Mouse (Mus musculus) midbrain, embryonic 13.5 days (tissue): ENCODE data around the gene 3110021N24Rik. TPM values are rescaled to one million over a fixed set of nuclear protein-coding genes. Genes with fewer than 3 reads are reported as not detected.
"Not testable (repeated sequence)": the region's sequence is repeated elsewhere in the genome, so short reads cannot be mapped to it uniquely, and the experiment has no call there.

Source experiments
- ATAC-seq: fragments of 200-750 bp; cut with Nextera tagmentation; 2 replicates; pipeline ENCODE4 v1.8.0; 2017; ENCODE audit warnings: mild to moderate bottlenecking, moderate TSS enrichment, moderate library complexity
- H3K27ac ChIP-seq: fragments of 300-500 bp; sonication (generic); 2 replicates; pipeline ENCODE4 v1.5.1; 2015; ENCODE audit warnings: inconsistent platforms, mild to moderate bottlenecking, moderate library complexity
- H3K27me3 ChIP-seq: fragments of 300-500 bp; sonication (generic); 2 replicates; pipeline ENCODE4 v1.6.1; 2015; ENCODE audit warnings: mild to moderate bottlenecking, inconsistent platforms
- H3K36me3 ChIP-seq: fragments of 300-500 bp; sonication (generic); 2 replicates; pipeline ENCODE4 v1.6.1; 2015; ENCODE audit warnings: mild to moderate bottlenecking, inconsistent platforms
- H3K4me1 ChIP-seq: fragments of 300-500 bp; sonication (generic); replicated peaks from 2 replicates; pipeline ENCODE4 v1.6.1; 2015; ENCODE audit warnings: inconsistent platforms
- H3K4me2 ChIP-seq: fragments of 300-500 bp; sonication (generic); replicated peaks from 2 replicates; pipeline ENCODE4 v1.6.1; 2015; ENCODE audit warnings: moderate library complexity, mild to moderate bottlenecking, inconsistent platforms
- H3K4me3 ChIP-seq: fragments of 300-500 bp; sonication (generic); replicated peaks from 2 replicates; pipeline ENCODE4 v1.5.1; 2015; ENCODE audit warnings: mild to moderate bottlenecking, inconsistent platforms
- H3K9ac ChIP-seq: fragments of 300-500 bp; sonication (generic); replicated peaks from 2 replicates; pipeline ENCODE4 v1.6.1; 2015; ENCODE audit warnings: mild to moderate bottlenecking, inconsistent platforms
- H3K9me3 ChIP-seq: fragments of 300-500 bp; sonication (generic); 2 replicates; pipeline ENCODE4 v1.6.1; 2016; ENCODE audit warnings: mild to moderate bottlenecking, inconsistent platforms
- WGBS: fragments of 180-500 bp; shearing (Covaris S2); methylation state at CpG from one replicate; pipeline ENCODE4 v1.1.7; 2015; 5-methylcytosine and 5-hydroxymethylcytosine counted together
- polyA plus RNA-seq: library from polyadenylated mRNA; unstranded; fragments of >200 nt; fragmentation: Nextera tagmentation; extraction: Ambion mirVana; gene quantifications from 2 replicates; pipeline ENCODE4 v1.2.1, GENCODE M21; 2015

Gene 3110021N24Rik
- polyA plus RNA-seq: 1.2 and 1.7 TPM in 2 replicates

DNA sequence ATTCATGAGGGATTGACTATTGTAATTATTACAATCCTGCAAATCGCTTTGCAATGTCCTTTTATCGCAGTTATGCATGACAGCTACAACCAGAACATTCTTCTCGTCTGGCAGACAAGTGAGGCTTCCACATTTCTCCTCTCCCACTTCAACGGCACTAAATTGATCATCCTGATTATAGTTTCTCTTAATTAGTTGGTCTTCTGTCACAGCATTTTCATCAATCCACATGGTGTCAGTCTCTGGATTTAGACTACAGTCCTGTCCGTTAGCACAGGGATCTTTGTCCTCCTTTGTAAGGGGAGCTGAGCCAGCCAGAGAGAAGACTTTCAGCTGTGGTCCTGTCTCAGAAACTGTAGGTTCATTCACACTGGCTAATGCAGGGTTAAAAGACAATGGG, at the start of gene 3110021N24Rik:
Gene 3110021N24Rik (plus strand): TSS at position 301 of the 400 bp plus-strand sequence.
- peaks cover 18% of the 10 kb centered on the region for H3K36me3 ChIP-seq
- WGBS: 86% methylated on average over 5 of the region's 5 CpGs
- no peak within 1 kb of the TSS for H3K9ac ChIP-seq
- no peak within 1 kb of the TSS for H3K4me3 ChIP-seq
- no peak for ATAC-seq
- no peaks in the 10 kb centered on the region for H3K4me1 ChIP-seq
- H3K27me3 ChIP-seq: no peaks in the 10 kb centered on the region
- H3K27ac ChIP-seq: no peak within 1 kb of the TSS
- no peaks in the 10 kb centered on the region for H3K9me3 ChIP-seq
- H3K4me2 ChIP-seq: no peak within 1 kb of the TSS

- Histone ChIP-seq H3K9ac (no peak overlapping the region), H3K4me1 (no peaks in the 10 kb centered on the region), H3K36me3 (peaks cover 29% of the 10 kb centered on the region; the same call in 1 of the 2 replicates), H3K4me2 (no peak overlapping the region), H3K9me3 (no peaks in the 10 kb centered on the region), H3K27me3 (no peaks in the 10 kb centered on the region), H3K27ac (no peak overlapping the region), H3K4me3 (no peak overlapping the region)
- ATAC-seq: no peak
- 55% methylated on average over 3 of the region's 3 CpGs for WGBS
These were observed 33.3 kb upstream of the 3110021N24Rik start for GRCm38 (mm10) chr4:108686156-108686555.

GRCm38 (mm10) chr4:108687098-108687497, 32.4 kb upstream of the 3110021N24Rik start:
- 86% methylated on average over 6 of the region's 7 CpGs for WGBS
- ATAC-seq, H3K4me3 ChIP-seq, H3K4me1 ChIP-seq, H3K27ac ChIP-seq, H3K27me3 ChIP-seq, H3K4me2 ChIP-seq, H3K9me3 ChIP-seq, H3K9ac ChIP-seq: not testable (repeated sequence)
- peaks cover 33% of the 10 kb centered on the region for H3K36me3 ChIP-seq

- Histone ChIP-seq H3K4me3 (no peak overlapping the region), H3K27ac (no peak overlapping the region), H3K4me2 (no peak overlapping the region), H3K4me1 (no peaks in the 10 kb centered on the region), H3K9ac (no peak overlapping the region), H3K27me3 (no peaks in the 10 kb centered on the region), H3K36me3 (peaks cover 35% of the 10 kb centered on the region), H3K9me3 (no peaks in the 10 kb centered on the region)
- WGBS: 93% methylated on average over 3 of the region's 3 CpGs
- no peak for ATAC-seq
These were observed 29.0 kb upstream of the 3110021N24Rik start for GRCm38 (mm10) chr4:108690479-108690878.

GRCm38 (mm10) chr4:108691469-108691868, 28.0 kb upstream of the 3110021N24Rik start:
- Histone ChIP-seq H3K4me3 (no peak overlapping the region), H3K27me3 (no peaks in the 10 kb centered on the region), H3K4me1 (no peaks in the 10 kb centered on the region), H3K27ac (no peak overlapping the region), H3K9ac (no peak overlapping the region), H3K4me2 (no peak overlapping the region), H3K36me3 (peaks cover 30% of the 10 kb centered on the region), H3K9me3 (no peaks in the 10 kb centered on the region)
- no peak for ATAC-seq

- ATAC-seq: no peak
- no peak overlapping the region for H3K4me2 ChIP-seq
- H3K27me3 ChIP-seq: no peaks in the 10 kb centered on the region
- H3K9ac ChIP-seq: no peak overlapping the region
- H3K27ac ChIP-seq: no peak overlapping the region
- no peaks in the 10 kb centered on the region for H3K4me1 ChIP-seq
- H3K36me3 ChIP-seq: 0 out of 2 replicates have a peak, but pooled peaks cover 5% of the 10 kb centered on the region
- H3K9me3 ChIP-seq: no peaks in the 10 kb centered on the region
- WGBS: 59% methylated on average over 3 of the region's 3 CpGs
- no peak overlapping the region for H3K4me3 ChIP-seq
These were observed 22.5 kb upstream of the 3110021N24Rik start for GRCm38 (mm10) chr4:108696934-108697333.

GRCm38 (mm10) chr4:108708209-108708608, 11.2 kb upstream of the 3110021N24Rik start:
- Histone ChIP-seq H3K4me1 (no peaks in the 10 kb centered on the region), H3K9me3 (no peaks in the 10 kb centered on the region), H3K4me2 (no peak overlapping the region), H3K36me3 (no peaks in the 10 kb centered on the region), H3K9ac (no peak overlapping the region), H3K4me3 (no peak overlapping the region), H3K27ac (no peak overlapping the region), H3K27me3 (no peaks in the 10 kb centered on the region)
- no peak for ATAC-seq
- WGBS: 92% methylated on average over 5 of the region's 5 CpGs

DNA sequence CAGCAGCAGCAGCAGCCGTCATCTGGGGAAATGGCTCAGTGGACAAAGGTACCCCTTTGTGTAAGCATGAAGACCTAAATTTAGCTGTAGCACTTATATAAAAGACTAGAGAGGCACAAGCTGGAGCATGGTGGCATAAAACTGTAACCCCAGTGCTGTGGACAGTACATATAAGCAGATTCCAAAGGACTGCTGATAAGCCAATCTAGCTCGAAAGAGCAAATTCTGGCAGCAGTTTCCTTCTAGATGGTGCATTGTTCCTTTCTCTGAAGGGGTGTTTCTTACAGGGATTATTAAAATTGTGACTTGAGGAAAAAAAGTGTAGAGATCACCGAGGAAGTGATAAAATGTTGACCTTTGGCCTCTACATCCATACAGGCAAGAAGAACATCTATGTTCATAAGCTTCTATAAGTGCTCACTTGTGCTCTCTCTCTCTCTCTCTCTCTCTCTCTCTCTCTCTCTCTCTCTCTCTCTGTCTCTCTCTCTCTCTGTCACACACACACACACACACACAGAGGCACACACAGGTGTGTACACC, 1.9 kb downstream of the 3110021N24Rik start:
- H3K9me3 ChIP-seq: no peaks in the 10 kb centered on the region
- no peak overlapping the region for H3K27ac ChIP-seq
- H3K4me3 ChIP-seq: no peak overlapping the region
- no peaks in the 10 kb centered on the region for H3K27me3 ChIP-seq
- H3K9ac ChIP-seq: no peak overlapping the region
- no peaks in the 10 kb centered on the region for H3K4me1 ChIP-seq
- peaks cover 18% of the 10 kb centered on the region for H3K36me3 ChIP-seq
- WGBS: 80% methylated on average over 3 of the region's 3 CpGs
- H3K4me2 ChIP-seq: no peak overlapping the region
- no peak for ATAC-seq

DNA sequence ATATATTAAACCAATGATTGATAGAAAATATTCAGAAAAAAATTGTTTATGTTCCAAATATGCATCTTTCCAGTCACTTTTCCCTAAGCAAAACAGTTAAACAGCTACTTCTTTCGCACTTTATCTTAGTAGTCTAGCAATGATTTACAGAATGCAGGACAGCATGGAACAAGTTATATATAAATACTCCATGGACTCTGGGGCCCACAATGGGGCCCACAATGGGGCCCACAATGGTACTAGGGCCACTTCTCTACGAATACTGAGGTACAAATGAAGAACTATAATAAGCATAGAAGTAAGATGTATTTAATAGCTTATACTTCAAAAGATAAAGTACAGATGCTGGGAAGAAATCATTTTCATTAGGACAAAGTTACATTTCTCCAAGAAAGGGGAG, 4.7 kb downstream of the 3110021N24Rik start:
- H3K27ac ChIP-seq: no peak overlapping the region
- H3K27me3 ChIP-seq: no peaks in the 10 kb centered on the region
- no peak overlapping the region for H3K4me3 ChIP-seq
- ATAC-seq: no peak
- WGBS: 96% methylated on average over 2 of the region's 2 CpGs
- no peak overlapping the region for H3K9ac ChIP-seq
- no peak overlapping the region for H3K4me2 ChIP-seq
- H3K9me3 ChIP-seq: no peaks in the 10 kb centered on the region
- H3K4me1 ChIP-seq: no peaks in the 10 kb centered on the region
- peaks cover 5% of the 10 kb centered on the region for H3K36me3 ChIP-seq

- no peaks in the 10 kb centered on the region for H3K36me3 ChIP-seq
- no peak overlapping the region for H3K9ac ChIP-seq
- WGBS: 93% methylated on average over 1 of the region's 1 CpGs
- H3K27ac ChIP-seq: no peak overlapping the region
- H3K4me1 ChIP-seq: no peaks in the 10 kb centered on the region
- no peaks in the 10 kb centered on the region for H3K27me3 ChIP-seq
- ATAC-seq: no peak
- H3K4me3 ChIP-seq: no peak overlapping the region
- no peaks in the 10 kb centered on the region for H3K9me3 ChIP-seq
- H3K4me2 ChIP-seq: no peak overlapping the region
These were observed 11.0 kb downstream of the 3110021N24Rik start for GRCm38 (mm10) chr4:108730450-108730849.

DNA sequence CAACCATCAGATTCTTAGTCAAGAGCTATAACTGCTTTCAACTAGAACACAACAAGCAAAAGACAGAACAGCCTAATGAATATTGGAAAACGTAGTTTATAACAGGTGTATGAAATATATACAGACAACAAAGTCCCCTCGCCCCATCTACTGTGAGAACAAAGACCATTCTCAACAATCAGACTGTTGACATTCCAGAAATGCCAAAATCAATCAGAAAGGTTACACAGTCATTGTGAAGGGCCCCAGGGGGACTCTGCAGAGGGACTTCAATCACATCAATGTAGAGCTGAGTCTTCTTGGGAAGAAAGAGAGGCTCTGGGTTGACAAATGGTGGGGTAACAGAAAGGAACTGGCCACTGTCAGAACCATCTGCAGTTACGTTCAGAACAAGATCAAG, 12.1 kb downstream of the 3110021N24Rik start:
- H3K27me3 ChIP-seq: no peaks in the 10 kb centered on the region
- WGBS: 42% methylated on average over 3 of the region's 3 CpGs
- no peak overlapping the region for H3K4me3 ChIP-seq
- no peak for ATAC-seq
- H3K4me1 ChIP-seq: no peaks in the 10 kb centered on the region
- no peak overlapping the region for H3K9ac ChIP-seq
- H3K4me2 ChIP-seq: no peak overlapping the region
- no peaks in the 10 kb centered on the region for H3K36me3 ChIP-seq
- no peak overlapping the region for H3K27ac ChIP-seq
- no peaks in the 10 kb centered on the region for H3K9me3 ChIP-seq

DNA sequence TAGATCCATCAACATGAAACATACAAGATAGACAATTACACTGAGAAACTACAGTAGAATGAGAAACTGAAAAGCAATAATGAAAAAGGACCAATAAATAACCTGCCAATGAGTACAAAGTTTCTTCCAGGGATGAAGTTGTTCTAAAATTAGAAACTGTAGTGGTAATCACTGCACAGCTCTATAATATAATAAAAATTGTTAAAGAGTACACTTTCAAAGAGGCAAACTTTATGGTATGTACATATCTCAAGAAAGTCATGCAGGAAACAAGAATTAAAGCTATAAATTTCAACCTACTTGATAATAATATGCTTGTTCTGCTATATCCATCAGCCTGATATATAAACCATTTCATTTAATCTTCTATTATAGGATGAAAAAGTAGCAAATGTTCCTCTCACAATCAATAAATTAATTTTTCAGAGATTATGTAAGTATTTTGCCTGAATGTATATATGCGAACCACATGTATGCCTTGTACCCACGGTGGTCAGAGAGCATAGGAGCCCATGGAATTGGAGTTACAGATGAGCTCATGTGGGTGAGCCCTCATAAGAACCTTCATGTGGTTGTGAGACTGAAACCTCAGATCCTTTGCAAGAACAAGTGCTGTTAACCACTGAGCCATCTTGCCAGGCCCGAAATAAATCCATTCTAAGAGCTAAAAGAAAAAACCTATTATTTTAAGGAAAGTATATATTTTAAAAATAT, 26.9 kb downstream of the 3110021N24Rik start:
- Histone ChIP-seq H3K4me1 (no peaks in the 10 kb centered on the region), H3K9me3 (no peaks in the 10 kb centered on the region), H3K27ac (no peak overlapping the region), H3K4me3 (no peak overlapping the region), H3K4me2 (no peak overlapping the region), H3K9ac (no peak overlapping the region), H3K27me3 (no peaks in the 10 kb centered on the region), H3K36me3 (no peaks in the 10 kb centered on the region)
- 94% methylated on average over 3 of the region's 3 CpGs for WGBS
- ATAC-seq: no peak

GRCm38 (mm10) chr4:108759583-108759982, 40.1 kb downstream of the 3110021N24Rik start:
- Histone ChIP-seq H3K4me1 (no peaks in the 10 kb centered on the region), H3K27me3 (no peaks in the 10 kb centered on the region), H3K27ac (no peak overlapping the region), H3K36me3 (no peaks in the 10 kb centered on the region), H3K4me2 (no peak overlapping the region), H3K9me3 (no peaks in the 10 kb centered on the region), H3K4me3 (no peak overlapping the region), H3K9ac (no peak overlapping the region)
- 96% methylated on average over 3 of the region's 3 CpGs for WGBS
- no peak for ATAC-seq
